Mouse (Mus musculus) embryonic facial prominence, embryonic 11.5 days (tissue): ENCODE measurements at regions not wholly inside any gene's neighbourhood (a gene's known extent, or its start where the extent isn't known, plus 50 kb on each side); places are given as distances from the start of the nearest gene placed in this dataset.

ENCODE experiments used
- ATAC-seq: fragments of 200-750 bp; cut with Nextera tagmentation; replicated peaks from 2 replicates; pipeline ENCODE4 v1.8.0; 2017; ENCODE audit warnings: low read depth; ENCODE audit not compliant: insufficient number of reproducible peaks, low FRiP score, low TSS enrichment
- DNase-seq: peaks from one replicate; pipeline ENCODE4 v3.0.0-alpha.2; 2015; ENCODE audit warnings: low spot score
- H3K27ac ChIP-seq: fragments of 300-500 bp; sonication (generic); replicated peaks from 2 replicates; pipeline ENCODE4 v1.5.1; 2014; ENCODE audit warnings: mild to moderate bottlenecking, low read depth, low read length, control low read depth
- H3K27me3 ChIP-seq: fragments of 300-500 bp; sonication (generic); 2 replicates; pipeline ENCODE4 v1.6.1; 2014; ENCODE audit warnings: mild to moderate bottlenecking, low read length, moderate library complexity, mixed read lengths; ENCODE audit not compliant: control insufficient read depth, insufficient read depth
- H3K36me3 ChIP-seq: fragments of 300-500 bp; sonication (generic); replicated peaks from 2 replicates; pipeline ENCODE4 v1.6.1; 2014; ENCODE audit warnings: low read depth, mild to moderate bottlenecking, low read length, moderate library complexity, mixed read lengths; ENCODE audit not compliant: control insufficient read depth, insufficient read depth
- H3K4me1 ChIP-seq: fragments of 300-500 bp; sonication (generic); 2 replicates; pipeline ENCODE4 v1.6.1; 2014; ENCODE audit warnings: low read length, mixed read lengths; ENCODE audit not compliant: control insufficient read depth, insufficient read depth
- H3K4me2 ChIP-seq: fragments of 300-500 bp; sonication (generic); 2 replicates; pipeline ENCODE4 v1.6.1; 2014; ENCODE audit warnings: low read depth, mild to moderate bottlenecking, control low read depth, low read length, moderate library complexity
- H3K4me3 ChIP-seq: fragments of 300-500 bp; sonication (generic); 2 replicates; pipeline ENCODE4 v1.5.1; 2014; ENCODE audit warnings: low read depth, low read length, control low read depth
- H3K9ac ChIP-seq: fragments of 300-500 bp; sonication (generic); replicated peaks from 2 replicates; pipeline ENCODE4 v1.6.1; 2014; ENCODE audit warnings: mild to moderate bottlenecking, control low read depth, low read length
- H3K9me3 ChIP-seq: fragments of 300-500 bp; sonication (generic); replicated peaks from 2 replicates; pipeline ENCODE4 v1.6.1; 2016; ENCODE audit warnings: mild to moderate bottlenecking, low read length, inconsistent platforms, mixed read lengths; ENCODE audit not compliant: control insufficient read depth
- WGBS: fragments of 180-500 bp; shearing (Covaris S2); extraction: QIAGEN DNeasy Blood & Tissue Kit; methylation state at CpG from one replicate; pipeline ENCODE4 v1.1.7; 2014; 5-methylcytosine and 5-hydroxymethylcytosine counted together

DNA sequence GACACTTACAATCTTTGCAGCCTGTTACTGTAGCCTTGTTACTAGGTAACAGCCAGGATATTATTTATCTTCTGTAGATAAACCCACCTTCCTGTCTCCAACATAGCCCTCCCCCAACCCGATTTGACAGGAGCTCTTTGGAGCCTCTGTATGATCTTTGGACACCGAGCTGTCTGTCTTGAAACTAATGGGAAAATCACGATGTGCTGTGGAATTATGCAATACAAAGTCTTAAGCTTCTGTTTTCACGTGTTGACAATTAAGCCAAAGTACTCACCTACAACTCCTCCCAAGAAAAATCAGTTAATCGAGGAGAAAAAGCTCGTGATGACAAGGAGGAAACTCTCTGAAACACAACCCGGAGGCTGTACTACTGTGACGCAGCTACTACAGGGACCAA, 65.9 kb upstream of the Adcy2 start:
- no peak overlapping the region for H3K27ac ChIP-seq
- H3K9ac ChIP-seq, result no peak overlapping the region
- no peaks in the 10 kb centered on the region for H3K4me1 ChIP-seq
- H3K36me3 ChIP-seq, result no peaks in the 10 kb centered on the region
- H3K9me3 ChIP-seq, result no peaks in the 10 kb centered on the region
- DNase-seq (no peak), ATAC-seq (no peak)
- no peaks in the 10 kb centered on the region for H3K27me3 ChIP-seq
- H3K4me2 ChIP-seq, result no peak overlapping the region
- WGBS, result 87% methylated on average over 8 of the region's 8 CpGs
- no peak overlapping the region for H3K4me3 ChIP-seq

DNA sequence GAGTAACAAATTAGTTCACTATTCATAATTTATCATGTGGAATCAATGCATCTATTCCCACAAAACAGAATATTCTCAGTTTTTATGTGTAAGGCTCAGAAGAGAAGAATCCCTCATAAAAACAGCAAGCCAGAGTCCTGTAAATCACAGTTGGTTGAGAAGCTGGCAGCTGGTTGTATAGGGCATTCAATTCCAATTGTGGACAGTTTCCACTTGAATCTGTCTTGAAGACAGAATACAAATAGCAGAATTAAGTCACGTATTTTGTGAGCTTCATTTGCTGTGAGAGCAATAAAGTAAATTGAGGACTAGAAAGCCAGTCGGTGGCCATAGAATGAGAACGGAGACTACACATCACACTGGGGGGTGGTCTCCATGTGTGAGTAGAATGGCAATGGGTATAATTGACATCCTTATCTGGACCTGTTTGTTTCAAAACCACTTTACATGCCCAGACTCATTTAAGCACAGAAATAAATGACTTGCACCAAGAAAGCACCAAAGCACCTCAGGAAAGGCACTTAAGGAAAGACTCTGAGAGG, 63.4 kb upstream of the Adcy2 start:
- no peaks in the 10 kb centered on the region for H3K36me3 ChIP-seq
- 90% methylated on average over 3 of the region's 3 CpGs for WGBS
- H3K9ac ChIP-seq, result no peak overlapping the region
- H3K4me2 ChIP-seq, result no peak overlapping the region
- H3K27ac ChIP-seq, result no peak overlapping the region
- no peak overlapping the region for H3K4me3 ChIP-seq
- no peaks in the 10 kb centered on the region for H3K27me3 ChIP-seq
- H3K9me3 ChIP-seq, result no peaks in the 10 kb centered on the region
- ATAC-seq, result no peak
- DNase-seq, result no peak
- no peaks in the 10 kb centered on the region for H3K4me1 ChIP-seq

DNA sequence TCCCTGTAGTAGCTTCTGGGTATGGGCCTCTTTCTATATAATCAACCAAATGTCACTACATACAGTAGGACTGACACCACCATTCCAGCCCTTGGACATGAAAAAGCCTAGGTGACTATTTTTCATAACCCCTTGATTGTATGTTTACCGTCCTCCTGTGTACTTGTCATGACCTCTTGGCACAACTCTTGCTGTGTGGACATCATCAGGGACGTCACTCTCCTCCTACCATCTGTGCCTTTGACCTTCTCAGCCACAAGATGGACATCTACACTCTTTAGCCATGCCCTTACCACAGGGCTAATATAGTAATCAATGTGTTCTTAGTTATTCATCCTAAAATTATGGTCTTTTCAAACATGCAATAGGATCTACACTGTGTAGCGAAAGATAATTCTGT, 62.1 kb upstream of the Adcy2 start:
- Histone ChIP-seq H3K36me3 (no peaks in the 10 kb centered on the region), H3K4me1 (no peaks in the 10 kb centered on the region), H3K9me3 (no peaks in the 10 kb centered on the region), H3K9ac (no peak overlapping the region), H3K4me3 (no peak overlapping the region), H3K27ac (no peak overlapping the region), H3K27me3 (no peaks in the 10 kb centered on the region), H3K4me2 (no peak overlapping the region)
- DNase-seq (no peak), ATAC-seq (no peak)
- 85% methylated on average over 3 of the region's 3 CpGs for WGBS
